Mouse (Mus musculus) heart, adult 2 months (tissue): ENCODE measurements at regions not wholly inside any gene's neighbourhood (a gene's known extent, or its start where the extent isn't known, plus 50 kb on each side); places are given as distances from the start of the nearest gene placed in this dataset.

Experiments
- CTCF ChIP-seq: fragments of 200-600 bp; IDR thresholded peaks from 2 replicates; pipeline ENCODE4 v1.8.1; 2022; ENCODE audit warnings: antibody characterized with exemption, mild to moderate bottlenecking, moderate library complexity
- POLR2A ChIP-seq: fragments of 200-500 bp; IDR thresholded peaks from 2 replicates; pipeline ENCODE4 v1.6.1; 2011; ENCODE audit warnings: mild to moderate bottlenecking, low read depth, low read length, control low read depth; ENCODE audit not compliant: insufficient read depth

GRCm38 (mm10) chr1:119161751-119162150, 108.3 kb upstream of the Gli2 start:
- TF ChIP-seq CTCF (no peak), POLR2A (no peak)
